ENCODE assay signal across 8 mouse cellular contexts in the genomic region with DNA sequence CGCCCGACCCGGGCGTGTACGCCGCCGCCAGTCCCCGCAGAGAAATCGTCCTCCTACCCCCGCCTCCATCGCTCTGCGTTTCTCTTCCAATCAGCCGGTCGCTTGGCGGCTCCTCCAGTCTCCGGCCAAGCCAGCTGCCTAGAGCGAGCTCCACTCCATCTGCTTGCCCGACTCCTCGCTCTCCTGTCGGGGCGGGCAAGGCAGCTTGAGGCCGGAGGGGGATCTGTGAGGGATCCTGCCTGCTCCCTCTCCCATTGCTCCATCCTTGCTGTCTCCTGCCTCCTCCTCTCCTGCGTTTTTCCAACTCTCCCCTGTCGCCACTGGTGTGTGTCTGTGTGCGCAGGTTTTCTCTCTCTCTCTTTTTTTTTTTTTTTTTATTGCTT. TPM values are rescaled to one million over a fixed set of nuclear protein-coding genes. Genes with fewer than 3 reads are reported as not detected.
DNase-seq lines count a peak whose midpoint lies in the region; ATAC-seq lines count a peak whose summit lies in the region.

Gene Ubtf (minus strand): TSS at position 333 of the 383 bp plus-strand sequence.

- H3K4me3 ChIP-seq in hindbrain, embryonic 13.5 days, result peak within 1 kb of the TSS; percentile 98

- H3K9ac ChIP-seq in hindbrain, embryonic 13.5 days, result peak within 1 kb of the TSS; percentile 100

- peak within 1 kb of the TSS; percentile 80 for H3K4me2 ChIP-seq in hindbrain, embryonic 13.5 days

- H3K9me3 ChIP-seq in hindbrain, embryonic 13.5 days, result no peaks in the 10 kb centered on the region

- ATAC-seq in hindbrain, embryonic 13.5 days (ENCODE audit: low FRiP score), result no peak

- under 1% methylated on average over 25 of the region's 25 CpGs for WGBS in hindbrain, embryonic 13.5 days

- DNase-seq in ZHBTc4 (ENCODE audit: low read depth, low spot score), result peak; percentile 77
- DNase-seq in cerebellum, postnatal 36 days, result peak; percentile 89 to 93
- DNase-seq in frontal cortex, postnatal 36 days (ENCODE audit: low spot score in 2 of 2), result peak; percentile 84 to 85
- DNase-seq in layer of hippocampus, postnatal 36 days, result peak; percentile 84 to 87
- peak; percentile 85 to 90 for DNase-seq in lung, postnatal 4 days
- DNase-seq in retina, postnatal 1 day, result peak; percentile 93
- peak; percentile 67 to 79 for DNase-seq in thymus, postnatal 36 days

- peaks cover 30% of the 10 kb centered on the region for H3K4me1 ChIP-seq in hindbrain, embryonic 13.5 days (replicated peaks)

- peak within 1 kb of the TSS; percentile 99 for H3K27ac ChIP-seq in hindbrain, embryonic 13.5 days

- no peaks in the 10 kb centered on the region for H3K27me3 ChIP-seq in hindbrain, embryonic 13.5 days

- peaks cover 12% of the 10 kb centered on the region for H3K36me3 ChIP-seq in hindbrain, embryonic 13.5 days

RNA-seq across cellular contexts. Expression of gene Ubtf, which starts in this region (rescaled TPM):
- polyA plus RNA-seq in hindbrain, embryonic 13.5 days (2015; fragmentation: Nextera tagmentation; extraction: Ambion mirVana), result 77.1 and 82.7 TPM in 2 replicates
- total RNA-seq in layer of hippocampus, postnatal 36 days (2021), result 100 to 1,000 TPM; 127 to 128 TPM
